Comparison of ENCODE assay signal across 15 mouse cellular contexts in the genomic region with DNA sequence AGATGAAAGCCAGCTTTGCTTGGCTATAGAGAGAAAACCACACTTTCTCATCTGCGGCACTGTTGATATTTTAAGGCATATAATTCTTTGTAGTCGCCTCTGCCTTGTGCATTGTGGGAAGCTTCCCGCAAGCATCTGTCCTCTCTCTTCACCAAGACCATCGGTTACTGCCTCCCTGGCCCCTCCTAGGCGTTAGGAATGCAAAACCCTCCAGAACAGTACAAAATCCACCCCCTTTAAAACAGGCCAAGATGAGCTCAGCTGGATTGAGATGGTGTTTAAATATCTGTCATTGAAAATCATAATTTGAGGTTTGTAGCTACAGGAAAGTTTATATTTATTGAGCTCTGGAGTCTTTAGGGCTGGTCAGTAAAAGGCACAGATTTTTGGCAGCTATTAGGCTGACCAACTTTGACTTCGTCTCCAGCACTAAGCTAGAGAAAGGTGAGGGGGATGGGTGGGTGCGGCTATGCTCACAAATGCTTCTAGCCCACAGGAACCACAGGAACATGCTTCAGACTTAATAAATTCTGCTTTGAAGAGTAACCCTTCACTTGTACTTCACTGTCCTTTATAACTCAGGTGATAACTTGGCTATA.
"Had no signal": no experiment of that assay in that cellular context is flagged by ENCODE, and none has a peak within 500 bp of the region (broad histone marks: within the 10 kb centered on the region; RNA-seq: fewer than 3 reads in every experiment).

No protein-coding gene starts in this region.

- ATAC-seq: midbrain, embryonic 13.5 days had no signal

- H3K4me3 ChIP-seq: layer of hippocampus, adult 2 months; limb, embryonic 12.5 days; liver, embryonic 13.5 days; midbrain, embryonic 13.5 days; neural tube, embryonic 12.5 days had no signal

- H3K9me3 ChIP-seq: limb, embryonic 12.5 days; liver, embryonic 13.5 days; midbrain, embryonic 13.5 days; neural tube, embryonic 12.5 days had no signal

- H3K4me2 ChIP-seq: limb, embryonic 12.5 days; liver, embryonic 13.5 days; midbrain, embryonic 13.5 days; neural tube, embryonic 12.5 days had no signal

- DNase-seq: kidney, adult 18-20 months; kidney, postnatal 10 days; kidney, postnatal 4 days; liver; liver, embryonic 13.5 days; lung, adult 18-20 months; retina, postnatal 1 day; right cerebral cortex, postnatal 4 days; spleen, adult 18-20 months; thymus, adult 18-20 months; thymus, postnatal 14 days had no signal

- H3K36me3 ChIP-seq: limb, embryonic 12.5 days; liver, embryonic 13.5 days; midbrain, embryonic 13.5 days; neural tube, embryonic 12.5 days had no signal

- H3K27me3 ChIP-seq: liver, embryonic 13.5 days; neural tube, embryonic 12.5 days had no signal

- H3K27ac ChIP-seq: layer of hippocampus, adult 2 months; limb, embryonic 12.5 days; liver, embryonic 13.5 days; midbrain, embryonic 13.5 days; neural tube, embryonic 12.5 days had no signal

- H3K4me1 ChIP-seq: liver, embryonic 13.5 days had no signal

- H3K9ac ChIP-seq: limb, embryonic 12.5 days; liver, embryonic 13.5 days; midbrain, embryonic 13.5 days; neural tube, embryonic 12.5 days had no signal
